Mouse (Mus musculus) lung, postnatal 0 days (tissue): ENCODE results near the gene Gatad2a. TPM values are rescaled to one million over a fixed set of nuclear protein-coding genes. Genes with fewer than 3 reads are reported as not detected.

ENCODE experiments used
- ATAC-seq: fragments of 200-750 bp; cut with Nextera tagmentation; 2 replicates; pipeline ENCODE4 v1.8.0; 2017; ENCODE audit warnings: moderate library complexity
- DNase-seq: peaks from one replicate; pipeline ENCODE4 v3.0.0-alpha.2; 2016; ENCODE audit warnings: low spot score
- H3K27ac ChIP-seq: fragments of 300-500 bp; sonication (generic); 2 replicates; pipeline ENCODE4 v1.5.1; 2014; ENCODE audit warnings: antibody characterized with exemption, mild to moderate bottlenecking, low read length, mixed read lengths
- H3K27me3 ChIP-seq: fragments of 300-500 bp; sonication (generic); replicated peaks from 2 replicates; pipeline ENCODE4 v1.6.1; 2014; ENCODE audit warnings: low read length, mixed read lengths; ENCODE audit not compliant: insufficient read depth
- H3K36me3 ChIP-seq: fragments of 300-500 bp; sonication (generic); 2 replicates; pipeline ENCODE4 v1.6.1; 2014; ENCODE audit warnings: low read length, mixed read lengths; ENCODE audit not compliant: insufficient read depth
- H3K4me1 ChIP-seq: fragments of 300-500 bp; sonication (generic); 2 replicates; pipeline ENCODE4 v1.6.1; 2014; ENCODE audit warnings: antibody characterized with exemption, low read depth, low read length, mixed read lengths; ENCODE audit not compliant: insufficient read depth
- H3K4me2 ChIP-seq: fragments of 300-500 bp; sonication (generic); replicated peaks from 2 replicates; pipeline ENCODE4 v1.6.1; 2014; ENCODE audit warnings: low read depth, mild to moderate bottlenecking, low read length, moderate library complexity, mixed read lengths
- H3K4me3 ChIP-seq: fragments of 300-500 bp; sonication (generic); 2 replicates; pipeline ENCODE4 v1.5.1; 2014; ENCODE audit warnings: low read depth, low read length
- H3K9ac ChIP-seq: fragments of 300-500 bp; sonication (generic); replicated peaks from 2 replicates; pipeline ENCODE4 v1.6.1; 2014; ENCODE audit warnings: low read depth, mild to moderate bottlenecking
- H3K9me3 ChIP-seq: fragments of 300-500 bp; sonication (generic); 2 replicates; pipeline ENCODE4 v1.6.1; 2016; ENCODE audit warnings: low read length, mixed read lengths
- CTCF ChIP-seq: IDR thresholded peaks from 2 replicates; pipeline ENCODE4 v1.5.1; 2016; ENCODE audit warnings: antibody characterized with exemption, mild to moderate bottlenecking
- EP300 ChIP-seq: IDR thresholded peaks from 2 replicates; pipeline ENCODE4 v1.6.1; 2016; ENCODE audit warnings: antibody characterized with exemption, mild to moderate bottlenecking, control low read depth
- WGBS: fragments of 180-500 bp; shearing (Covaris S2); extraction: QIAGEN DNeasy Blood & Tissue Kit; methylation state at CpG from one replicate; pipeline ENCODE4 v1.1.7; 2014; 5-methylcytosine and 5-hydroxymethylcytosine counted together
- polyA plus RNA-seq: library from polyadenylated mRNA; unstranded; fragments of >200 nt; fragmentation: Nextera tagmentation; extraction: Ambion mirVana; gene quantifications from 2 replicates; pipeline ENCODE4 v1.2.1, GENCODE M21; 2015

Gatad2a gene
- polyA plus RNA-seq, 1 experiment from 2014 or later = 40.9 TPM

DNA sequence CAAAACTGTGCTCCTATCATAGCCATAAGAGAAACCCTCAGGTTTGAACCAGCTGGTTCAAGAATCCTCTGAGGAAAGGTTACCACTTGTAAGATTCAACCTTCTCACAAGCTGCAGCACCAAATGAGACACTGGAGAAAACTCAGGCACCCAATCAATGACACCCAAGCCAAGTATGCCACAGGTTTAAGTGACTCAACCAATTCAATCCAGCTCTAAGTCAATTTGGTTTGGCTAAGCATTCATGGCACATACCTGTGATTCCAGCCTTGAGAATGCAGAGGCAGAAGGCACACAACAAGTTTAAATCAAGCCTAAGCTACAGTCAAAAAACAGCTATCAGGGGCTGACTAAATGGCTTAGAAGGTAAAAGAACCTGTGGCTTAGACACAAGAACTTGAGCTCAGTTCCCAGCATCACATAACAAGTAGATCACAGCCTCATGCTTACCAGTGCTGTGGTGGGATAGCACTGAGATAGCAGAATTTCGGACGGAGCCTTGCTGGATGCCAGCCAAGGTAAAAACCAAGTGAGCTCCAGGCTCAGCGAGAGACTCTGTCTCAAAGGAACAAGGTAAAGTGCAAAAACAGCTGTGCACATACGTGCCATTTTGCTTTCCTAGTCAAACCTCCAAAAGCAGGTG lies 28.8 kb downstream of the Gatad2a start:
- TF ChIP-seq CTCF = no peak
- TF ChIP-seq EP300 = no peak
- Histone ChIP-seq H3K9me3 (no peaks in the 10 kb centered on the region), H3K4me2 (no peak overlapping the region), H3K4me1 (peaks cover 7% of the 10 kb centered on the region; the same call in 1 of the 2 replicates), H3K4me3 (no peak overlapping the region), H3K9ac (no peak overlapping the region), H3K36me3 (no peaks in the 10 kb centered on the region), H3K27me3 (no peaks in the 10 kb centered on the region), H3K27ac (no peak overlapping the region)
- ATAC-seq (no peak), DNase-seq (no peak)
- WGBS = 44% methylated on average over 4 of the region's 4 CpGs

DNA sequence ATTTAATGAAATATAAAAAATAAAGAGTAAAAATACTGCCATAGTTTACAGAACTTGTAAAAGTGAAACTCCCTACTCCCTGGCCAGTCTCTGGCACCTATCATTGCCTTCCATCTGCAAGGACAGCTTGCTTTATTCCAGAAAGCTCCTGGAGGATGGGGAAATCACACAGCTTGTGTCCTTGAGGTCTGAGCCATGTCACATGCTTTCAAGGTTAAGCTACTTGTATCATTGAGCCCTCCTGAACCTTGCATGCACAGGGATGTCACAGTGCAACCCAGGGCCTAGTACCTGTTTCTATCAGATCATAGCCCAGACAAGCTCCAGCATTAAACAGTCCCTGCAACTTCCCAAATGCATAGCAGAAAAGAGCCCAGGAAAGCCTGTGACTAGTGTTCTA lies 36.9 kb downstream of the Gatad2a start:
- no peak overlapping the region for H3K4me2 ChIP-seq
- DNase-seq (no peak), ATAC-seq (no peak)
- H3K9me3 ChIP-seq = no peaks in the 10 kb centered on the region
- TF ChIP-seq EP300 = no peak
- TF ChIP-seq CTCF = no peak
- H3K27ac ChIP-seq = no peak overlapping the region
- H3K36me3 ChIP-seq = no peaks in the 10 kb centered on the region
- H3K4me3 ChIP-seq = no peak overlapping the region
- peaks cover 16% of the 10 kb centered on the region; the same call in 1 of the 2 replicates for H3K4me1 ChIP-seq
- no peak overlapping the region for H3K9ac ChIP-seq
- no peaks in the 10 kb centered on the region for H3K27me3 ChIP-seq

DNA sequence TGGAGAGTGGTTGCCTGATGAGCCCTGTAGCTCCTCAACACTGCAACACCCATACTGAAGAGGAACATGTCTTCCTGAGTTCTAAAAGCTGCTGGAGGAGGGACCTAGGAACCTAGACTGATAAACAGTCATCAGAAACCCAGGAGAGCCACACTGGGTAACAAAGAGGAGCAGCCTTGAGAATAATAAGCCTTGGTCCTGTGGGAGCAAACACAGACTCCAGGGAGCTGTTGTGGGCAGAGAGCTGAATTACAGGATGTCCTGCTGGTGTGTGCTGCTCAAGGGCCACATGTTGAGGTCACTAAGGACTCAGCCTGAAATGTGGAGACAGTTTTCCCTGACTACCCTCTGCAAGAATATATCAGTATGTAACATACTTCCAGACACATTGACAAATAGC lies 38.3 kb downstream of the Gatad2a start:
- Histone ChIP-seq H3K36me3 (no peaks in the 10 kb centered on the region), H3K4me3 (no peak overlapping the region), H3K9me3 (no peaks in the 10 kb centered on the region), H3K4me2 (no peak overlapping the region), H3K27ac (peak overlapping the region; percentile 43), H3K9ac (no peak overlapping the region), H3K4me1 (peaks cover 16% of the 10 kb centered on the region), H3K27me3 (no peaks in the 10 kb centered on the region)
- no peak for DNase-seq
- peak; percentile 33; the same call in 1 of the 2 replicates for ATAC-seq
- TF ChIP-seq CTCF = no peak
- TF ChIP-seq EP300 = no peak

DNA sequence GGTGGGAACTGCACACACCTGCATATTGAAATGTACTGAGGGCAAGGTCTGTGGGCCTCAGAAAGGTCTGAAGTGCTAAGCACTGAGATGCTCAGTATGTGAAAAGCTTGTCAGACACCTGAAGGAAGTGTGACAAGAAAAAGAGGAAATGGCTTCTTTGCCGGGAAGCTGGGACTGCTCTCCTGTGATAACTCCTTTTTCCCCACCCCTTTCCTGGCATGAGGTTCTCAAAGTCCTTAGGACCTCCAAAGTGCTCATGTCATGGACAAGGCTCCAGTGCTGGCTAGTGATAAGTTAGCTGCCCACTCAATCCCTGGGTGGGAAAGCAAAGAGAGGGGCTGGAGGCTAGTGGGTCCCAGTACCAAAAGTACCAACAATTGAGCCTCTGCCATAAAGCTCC lies 38.8 kb downstream of the Gatad2a start:
- DNase-seq (no peak), ATAC-seq (no peak; the same call in 1 of the 2 replicates)
- no peaks in the 10 kb centered on the region for H3K27me3 ChIP-seq
- no peaks in the 10 kb centered on the region for H3K9me3 ChIP-seq
- H3K36me3 ChIP-seq = no peaks in the 10 kb centered on the region
- H3K4me2 ChIP-seq = no peak overlapping the region
- no peak overlapping the region for H3K9ac ChIP-seq
- no peak overlapping the region for H3K4me3 ChIP-seq
- 13% methylated on average over 1 of the region's 1 CpGs for WGBS
- peaks cover 16% of the 10 kb centered on the region for H3K4me1 ChIP-seq
- TF ChIP-seq CTCF (no peak), EP300 (no peak)
- peak overlapping the region; percentile 43 for H3K27ac ChIP-seq

DNA sequence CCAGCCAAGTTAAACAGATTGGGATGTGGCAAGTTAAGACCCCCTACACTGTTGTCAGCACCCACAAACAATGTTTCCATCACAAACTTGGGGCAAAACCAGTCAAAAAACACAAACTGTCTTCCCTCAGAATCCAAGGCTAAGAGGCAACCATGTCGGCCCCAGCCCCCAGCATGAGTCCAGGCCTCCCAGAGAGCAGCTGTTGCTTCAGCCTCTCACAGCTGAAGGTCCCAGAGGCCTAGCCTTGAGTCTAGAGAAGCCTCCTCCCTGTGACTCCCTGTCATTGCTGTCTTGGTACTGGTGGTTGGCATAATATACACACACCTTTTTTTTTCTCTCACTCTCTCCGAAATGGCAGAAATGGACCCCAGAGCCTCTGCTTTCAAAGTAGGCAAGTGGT lies 39.5 kb downstream of the Gatad2a start:
- no peak overlapping the region for H3K9ac ChIP-seq
- ATAC-seq (no peak), DNase-seq (no peak)
- peaks cover 16% of the 10 kb centered on the region for H3K4me1 ChIP-seq
- no peak overlapping the region for H3K27ac ChIP-seq
- TF ChIP-seq CTCF (no peak), EP300 (no peak)
- no peaks in the 10 kb centered on the region for H3K36me3 ChIP-seq
- no peak overlapping the region for H3K4me2 ChIP-seq
- H3K4me3 ChIP-seq = no peak overlapping the region
- no peaks in the 10 kb centered on the region for H3K27me3 ChIP-seq
- WGBS = 48% methylated on average over 2 of the region's 2 CpGs
- no peaks in the 10 kb centered on the region for H3K9me3 ChIP-seq

DNA sequence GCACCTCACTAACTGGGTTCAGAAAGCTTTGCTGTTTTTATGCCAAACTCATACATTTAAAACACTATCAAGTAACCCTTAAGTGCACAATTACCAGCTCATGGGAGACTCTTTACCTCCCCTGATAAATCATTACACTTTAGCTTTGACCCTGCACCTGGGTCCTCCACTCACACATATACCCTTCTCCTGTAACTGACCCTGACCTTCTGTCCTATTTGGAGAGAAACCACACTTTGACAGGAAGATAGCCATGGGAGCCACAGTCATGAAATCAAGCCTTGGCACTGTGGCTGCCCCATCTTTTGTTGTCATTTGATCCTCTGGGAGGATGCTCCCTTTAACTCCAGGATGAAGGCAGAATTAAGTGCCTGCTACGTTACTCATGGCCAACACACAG lies 41.5 kb downstream of the Gatad2a start:
- Histone ChIP-seq H3K4me1 (peaks cover 16% of the 10 kb centered on the region), H3K27ac (no peak overlapping the region), H3K4me3 (no peak overlapping the region), H3K9ac (no peak overlapping the region), H3K4me2 (no peak overlapping the region), H3K27me3 (no peaks in the 10 kb centered on the region), H3K9me3 (no peaks in the 10 kb centered on the region), H3K36me3 (no peaks in the 10 kb centered on the region)
- no peak for ATAC-seq
- 75% methylated on average over 1 of the region's 1 CpGs for WGBS
- no peak for TF ChIP-seq EP300
- no peak for TF ChIP-seq CTCF
- no peak for DNase-seq

DNA sequence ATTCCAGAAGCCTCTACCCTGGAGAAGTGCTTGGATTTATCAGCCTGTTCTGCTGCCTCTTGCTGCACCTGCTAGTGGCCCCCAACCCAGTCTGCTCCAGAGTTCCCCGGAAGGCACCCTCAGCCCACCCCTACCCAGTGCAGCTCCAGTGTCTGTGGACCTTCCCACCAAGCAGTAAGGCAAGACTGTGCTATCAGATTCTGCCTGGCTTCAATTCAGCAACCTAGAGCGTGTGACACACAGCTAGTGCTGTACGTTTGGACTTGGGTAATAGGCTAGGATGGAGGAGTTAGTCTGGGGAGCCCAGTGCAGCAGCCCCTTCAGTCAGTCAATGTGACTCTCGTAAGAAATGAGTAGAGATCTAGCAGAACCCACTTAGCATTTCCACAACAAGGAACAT lies 42.0 kb downstream of the Gatad2a start:
- no peaks in the 10 kb centered on the region for H3K36me3 ChIP-seq
- H3K9ac ChIP-seq = no peak overlapping the region
- no peaks in the 10 kb centered on the region for H3K27me3 ChIP-seq
- no peak overlapping the region for H3K4me2 ChIP-seq
- H3K9me3 ChIP-seq = no peaks in the 10 kb centered on the region
- WGBS = 58% methylated on average over 4 of the region's 4 CpGs
- no peak overlapping the region for H3K27ac ChIP-seq
- H3K4me3 ChIP-seq = no peak overlapping the region
- DNase-seq (no peak), ATAC-seq (no peak)
- TF ChIP-seq EP300 = no peak
- TF ChIP-seq CTCF = no peak
- peaks cover 16% of the 10 kb centered on the region for H3K4me1 ChIP-seq
